Mouse (Mus musculus): ENCODE data around the gene Krt77.

DNA sequence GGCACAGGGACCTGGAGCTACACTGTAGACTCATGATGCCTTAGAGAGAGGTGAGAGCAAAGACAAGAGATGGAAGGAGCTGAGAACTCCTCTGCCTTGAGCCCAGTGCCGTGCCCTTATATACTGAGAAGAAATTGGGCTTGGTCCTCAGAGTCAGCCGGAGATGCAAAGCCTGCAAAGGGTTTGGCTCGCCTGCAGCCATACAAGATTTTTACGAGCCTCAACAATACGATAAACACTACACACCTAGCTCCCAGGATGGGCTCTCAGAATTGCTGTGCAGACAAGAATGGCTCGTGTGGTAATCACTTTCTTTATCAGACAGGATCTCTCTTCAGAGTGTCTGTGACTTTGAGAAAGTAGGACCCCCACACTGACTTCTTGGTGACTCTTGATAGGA lies 18.8 kb downstream of the Krt77 start, which contains the start of gene Krt1:
- TF ChIP-seq CTCF (IDR thresholded peaks at IDR 0.05; ENCODE audit: low read depth, low read length) (no peak), POLR2AphosphoS5 (IDR thresholded peaks at IDR 0.05; ENCODE audit: insufficient replicate concordance, low read depth, low read length) (no peak), GATA1 (IDR thresholded peaks at IDR 0.05; ENCODE audit: borderline replicate concordance, low read length) (no peak), TAL1 (conservative IDR thresholded peaks at IDR 0.05; ENCODE audit: low read depth, low read length) (no peak), GATA2 (IDR thresholded peaks at IDR 0.05; ENCODE audit: borderline replicate concordance, low read depth, low read length) (no peak)

Measured in G1E (cell line).